13 mouse cellular contexts compared by ENCODE assay signal in genomic region chr13:75091071-75091470, GRCm38 (mm10). TPM values are rescaled to one million over a fixed set of nuclear protein-coding genes. Genes with fewer than 3 reads are reported as not detected.
DNase-seq lines count a peak whose midpoint lies in the region; ATAC-seq and TF ChIP-seq lines count a peak whose summit lies in the region.
"Had no signal": no experiment of that assay in that cellular context is flagged by ENCODE, and none has a peak within 500 bp of the region (broad histone marks: within the 10 kb centered on the region; RNA-seq: fewer than 3 reads in every experiment).

No protein-coding gene starts in this region.

- no peak overlapping the region for H3K9ac ChIP-seq in forebrain, postnatal 0 days
- H3K9ac ChIP-seq in midbrain, postnatal 0 days (replicated peaks; ENCODE audit: low read length, poor library complexity, severe bottlenecking): no peak overlapping the region
- H3K9ac ChIP-seq: liver, postnatal 0 days; stomach, embryonic 15.5 days had no signal

- H3K27me3 ChIP-seq in forebrain, embryonic 10.5 days (ENCODE audit: poor library complexity, severe bottlenecking): peaks cover 18% of the 10 kb centered on the region
- H3K27me3 ChIP-seq in forebrain, postnatal 0 days (ENCODE audit: insufficient read depth, low read length): no peaks in the 10 kb centered on the region; the same call in 1 of the 2 replicates
- no peaks in the 10 kb centered on the region for H3K27me3 ChIP-seq in midbrain, postnatal 0 days (ENCODE audit: insufficient read depth, low read length)
- H3K27me3 ChIP-seq in thymus, adult 2 months (ENCODE audit: control insufficient read depth, insufficient read depth, low read length): no peaks in the 10 kb centered on the region

- TF ChIP-seq CTCF in forebrain, postnatal 0 days (IDR thresholded peaks at IDR 0.05; ENCODE audit: low read depth): no peak
- no peak for TF ChIP-seq CTCF in midbrain, postnatal 0 days (IDR thresholded peaks at IDR 0.05)
- TF ChIP-seq CTCF in thymus, adult 2 months (IDR thresholded peaks at IDR 0.05; ENCODE audit: borderline replicate concordance, control insufficient read depth, extremely low read depth, insufficient read depth, low read length, poor library complexity): no peak

- TF ChIP-seq POLR2A in thymus, adult 2 months (IDR thresholded peaks at IDR 0.05; ENCODE audit: control insufficient read depth, extremely low read depth, insufficient read depth, low read length, poor library complexity): no peak

- H3K4me2 ChIP-seq in forebrain, postnatal 0 days (ENCODE audit: low read depth): peak overlapping the region; percentile 76
- peak overlapping the region; percentile 86 for H3K4me2 ChIP-seq in midbrain, postnatal 0 days (ENCODE audit: low read depth, low read length, poor library complexity, severe bottlenecking)

- intact Hi-C loops in left cerebral cortex, postnatal 25 days (cut with DNase I): loop anchor here (2.0 to 5.0 kb wide), 2 partner anchors 24 to 229 kb away; no protein-coding TSS in a partner anchor
- intact Hi-C loops in left cerebral cortex, postnatal 10 days (cut with DNase I): no loop called here

- H3K4me3 ChIP-seq in forebrain, embryonic 10.5 days: peak overlapping the region; percentile 58
- H3K4me3 ChIP-seq in forebrain, postnatal 0 days (ENCODE audit: low read depth, low read length): peak overlapping the region; percentile 54; the same call in 1 of the 2 replicates
- peak overlapping the region; percentile 59; the same call in 1 of the 2 replicates for H3K4me3 ChIP-seq in midbrain, postnatal 0 days (ENCODE audit: low read depth, low read length)
- no peak overlapping the region for H3K4me3 ChIP-seq in thymus, adult 2 months (ENCODE audit: control insufficient read depth, insufficient read depth, low read length)

- H3K27ac ChIP-seq in forebrain, embryonic 10.5 days: no peak overlapping the region
- H3K27ac ChIP-seq in forebrain, postnatal 0 days (ENCODE audit: low read depth, low read length): no peak overlapping the region
- no peak overlapping the region for H3K27ac ChIP-seq in midbrain, postnatal 0 days (ENCODE audit: low read depth, low read length)
- no peak overlapping the region for H3K27ac ChIP-seq in thymus, adult 2 months (ENCODE audit: control insufficient read depth, insufficient read depth, low read length)
- H3K27ac ChIP-seq: stomach, embryonic 15.5 days had no signal

- WGBS in forebrain, embryonic 10.5 days: 67% methylated on average over 5 of the region's 5 CpGs
- 60% methylated on average over 5 of the region's 5 CpGs for WGBS in forebrain, postnatal 0 days
- WGBS in midbrain, postnatal 0 days: 68% methylated on average over 5 of the region's 5 CpGs
- WGBS in thymus, adult 2 months: 81% methylated on average over 5 of the region's 5 CpGs

- no peak for ATAC-seq in forebrain, postnatal 0 days
- no peak for ATAC-seq in midbrain, postnatal 0 days (ENCODE audit: low FRiP score)
- ATAC-seq: liver, postnatal 0 days had no signal

- DNase-seq in left cerebral cortex, postnatal 25 days (ENCODE audit: low spot score in 2 of 2): peak; percentile 25 to 83
- no peak for DNase-seq in left cerebral cortex, postnatal 10 days (ENCODE audit: extremely low spot score in 1 of 2, low spot score in 2 of 2)
- no peak for DNase-seq in forebrain, embryonic 10.5 days (ENCODE audit: extremely low spot score, low spot score)
- DNase-seq in forebrain, postnatal 0 days: no peak
- no peak for DNase-seq in midbrain, postnatal 0 days (ENCODE audit: low spot score)
- DNase-seq in adrenal gland, postnatal 10 days: no peak
- DNase-seq in thymus, adult 2 months: no peak
- DNase-seq: gastrocnemius, postnatal 36 days; liver, postnatal 0 days had no signal

- H3K4me1 ChIP-seq in forebrain, embryonic 10.5 days: peaks cover 19% of the 10 kb centered on the region
- H3K4me1 ChIP-seq in forebrain, postnatal 0 days (ENCODE audit: insufficient read depth): 0 out of 2 replicates have a peak, but pooled peaks cover 4% of the 10 kb centered on the region
- no peaks in the 10 kb centered on the region for H3K4me1 ChIP-seq in midbrain, postnatal 0 days (ENCODE audit: insufficient read depth, low read length)
- no peaks in the 10 kb centered on the region for H3K4me1 ChIP-seq in thymus, adult 2 months (replicated peaks; ENCODE audit: control insufficient read depth, insufficient read depth, low read length)

- no peaks in the 10 kb centered on the region for H3K9me3 ChIP-seq in forebrain, embryonic 10.5 days
- H3K9me3 ChIP-seq in forebrain, postnatal 0 days (ENCODE audit: low read length): no peaks in the 10 kb centered on the region
- no peaks in the 10 kb centered on the region for H3K9me3 ChIP-seq in midbrain, postnatal 0 days (ENCODE audit: low read length)
- H3K9me3 ChIP-seq: stomach, embryonic 15.5 days had no signal

- no peaks in the 10 kb centered on the region for H3K36me3 ChIP-seq in forebrain, embryonic 10.5 days (replicated peaks)
- no peaks in the 10 kb centered on the region for H3K36me3 ChIP-seq in forebrain, postnatal 0 days (ENCODE audit: insufficient read depth)
- no peaks in the 10 kb centered on the region for H3K36me3 ChIP-seq in midbrain, postnatal 0 days (ENCODE audit: insufficient read depth, low read length)
- H3K36me3 ChIP-seq in thymus, adult 2 months (ENCODE audit: control insufficient read depth, insufficient read depth, low read length): no peaks in the 10 kb centered on the region
- H3K36me3 ChIP-seq: stomach, embryonic 15.5 days had no signal

RNA-seq across cellular contexts. Expression of gene Pcsk1, which starts 1.4 kb away (rescaled TPM):
- total RNA-seq in left cerebral cortex, postnatal 25 days (2021): 10 to 100 TPM; 36.7 to 48.5 TPM
- total RNA-seq in left cerebral cortex, postnatal 10 days (2021): 10 to 100 TPM; 20.6 to 20.8 TPM
- 0.47 TPM in 2 replicates for polyA plus RNA-seq in forebrain, embryonic 10.5 days (2016; fragmentation: Nextera tagmentation; extraction: Ambion mirVana)
- total RNA-seq in forebrain, postnatal 0 days (2014; rRNA removed): 4.8 and 6.0 TPM in 2 replicates
- 1.9 and 2.7 TPM in 2 replicates for polyA plus RNA-seq in forebrain, postnatal 0 days (2015; fragmentation: Nextera tagmentation; extraction: Ambion mirVana)
- total RNA-seq in midbrain, postnatal 0 days (2014; rRNA removed): 4.2 and 5.6 TPM in 2 replicates
- 3.3 and 3.5 TPM in 2 replicates for polyA plus RNA-seq in midbrain, postnatal 0 days (2015; fragmentation: Nextera tagmentation; extraction: Ambion mirVana)
- total RNA-seq in adrenal gland, postnatal 10 days (2021): 10 to 100 TPM in 1 of 2 experiments, 1 to 10 TPM in 1; 9.5 to 12.3 TPM
- polyA plus RNA-seq in thymus, adult 2 months (2012; rRNA removed): 0.22 and 0.32 TPM in 2 replicates
- total RNA-seq: common myeloid progenitor, adult 5-6 weeks; megakaryocyte, adult 5-6 weeks had no signal
- polyA plus RNA-seq: kidney, embryonic 14.5 days; liver, postnatal 0 days had no signal

Comparison
In these comparisons a context has a peak if more than half of its experiments do, and no peak if none do; other contexts are left out.
1. DNase-seq: peak in left cerebral cortex, postnatal 25 days (2 of 2); none in left cerebral cortex, postnatal 10 days (0 of 2), forebrain, embryonic 10.5 days (single experiment), forebrain, postnatal 0 days (single experiment), midbrain, postnatal 0 days (single experiment), adrenal gland, postnatal 10 days (single experiment) and thymus, adult 2 months (single experiment).